ENCODE assay signal across 9 mouse cellular contexts in genomic region chr14:72869188-72869749, GRCm38 (mm10).
DNase-seq lines count a peak whose midpoint lies in the region; ATAC-seq and TF ChIP-seq lines count a peak whose summit lies in the region.
"Had no signal": no experiment of that assay in that cellular context is flagged by ENCODE, and none has a peak within 500 bp of the region (broad histone marks: within the 10 kb centered on the region; RNA-seq: fewer than 3 reads in every experiment).

No protein-coding gene starts in this region.

- no peaks in the 10 kb centered on the region for H3K36me3 ChIP-seq in intestine, embryonic 14.5 days (ENCODE audit: control insufficient read depth, insufficient read depth, low read length)
- H3K36me3 ChIP-seq in intestine, postnatal 0 days (ENCODE audit: control insufficient read depth, insufficient read depth) = no peaks in the 10 kb centered on the region
- no peaks in the 10 kb centered on the region for H3K36me3 ChIP-seq in hindbrain, embryonic 10.5 days
- no peaks in the 10 kb centered on the region for H3K36me3 ChIP-seq in limb, embryonic 15.5 days
- H3K36me3 ChIP-seq in liver, postnatal 0 days (replicated peaks; ENCODE audit: insufficient read depth, low read length) = no peaks in the 10 kb centered on the region

- no peaks in the 10 kb centered on the region for H3K4me1 ChIP-seq in intestine, embryonic 14.5 days (replicated peaks; ENCODE audit: control insufficient read depth, insufficient read depth, low read length)
- no peaks in the 10 kb centered on the region for H3K4me1 ChIP-seq in intestine, postnatal 0 days (replicated peaks; ENCODE audit: control insufficient read depth, insufficient read depth, low read length)
- H3K4me1 ChIP-seq in hindbrain, embryonic 10.5 days (replicated peaks) = peaks cover 12% of the 10 kb centered on the region
- H3K4me1 ChIP-seq in limb, embryonic 15.5 days = no peaks in the 10 kb centered on the region
- H3K4me1 ChIP-seq in liver, postnatal 0 days (ENCODE audit: insufficient read depth) = no peaks in the 10 kb centered on the region

- H3K27me3 ChIP-seq in intestine, embryonic 14.5 days (replicated peaks; ENCODE audit: control insufficient read depth, insufficient read depth, low read length) = no peaks in the 10 kb centered on the region
- H3K27me3 ChIP-seq in intestine, postnatal 0 days (replicated peaks; ENCODE audit: control insufficient read depth, insufficient read depth, low read length) = no peaks in the 10 kb centered on the region
- no peaks in the 10 kb centered on the region for H3K27me3 ChIP-seq in hindbrain, embryonic 10.5 days (ENCODE audit: insufficient read depth, poor library complexity, severe bottlenecking)
- H3K27me3 ChIP-seq in limb, embryonic 15.5 days = no peaks in the 10 kb centered on the region
- no peaks in the 10 kb centered on the region for H3K27me3 ChIP-seq in liver, postnatal 0 days (ENCODE audit: insufficient read depth, low read length)

- no peaks in the 10 kb centered on the region for H3K9me3 ChIP-seq in intestine, embryonic 14.5 days (ENCODE audit: control insufficient read depth, low read length)
- H3K9me3 ChIP-seq in intestine, postnatal 0 days (ENCODE audit: control insufficient read depth) = no peaks in the 10 kb centered on the region
- no peaks in the 10 kb centered on the region for H3K9me3 ChIP-seq in hindbrain, embryonic 10.5 days
- no peaks in the 10 kb centered on the region for H3K9me3 ChIP-seq in limb, embryonic 15.5 days
- H3K9me3 ChIP-seq in liver, postnatal 0 days (ENCODE audit: low read length) = no peaks in the 10 kb centered on the region

- no peak overlapping the region for H3K9ac ChIP-seq in intestine, embryonic 14.5 days (ENCODE audit: low read length)
- H3K9ac ChIP-seq in intestine, postnatal 0 days (ENCODE audit: low read depth, low read length) = no peak overlapping the region
- no peak overlapping the region for H3K9ac ChIP-seq in limb, embryonic 15.5 days
- H3K9ac ChIP-seq in liver, postnatal 0 days (replicated peaks) = no peak overlapping the region

- H3K4me3 ChIP-seq in intestine, embryonic 14.5 days (ENCODE audit: low read depth, low read length) = no peak overlapping the region
- no peak overlapping the region for H3K4me3 ChIP-seq in intestine, postnatal 0 days (ENCODE audit: low read depth, low read length)
- peak overlapping the region; percentile 32 for H3K4me3 ChIP-seq in hindbrain, embryonic 10.5 days
- no peak overlapping the region for H3K4me3 ChIP-seq in limb, embryonic 15.5 days
- H3K4me3 ChIP-seq in liver, postnatal 0 days (ENCODE audit: low read depth, low read length) = no peak overlapping the region

- 47% methylated on average over 20 of the region's 20 CpGs for whole genome bisulfite sequencing in intestine, embryonic 14.5 days
- WGBS in intestine, postnatal 0 days = 44% methylated on average over 20 of the region's 20 CpGs
- WGBS in hindbrain, embryonic 10.5 days = 56% methylated on average over 20 of the region's 20 CpGs
- 46% methylated on average over 20 of the region's 20 CpGs for WGBS in limb, embryonic 15.5 days
- 60% methylated on average over 20 of the region's 20 CpGs for WGBS in liver, postnatal 0 days (ENCODE audit: insufficient replicate concordance)

- no peak for DNase-seq in intestine, embryonic 14.5 days (ENCODE audit: low spot score)
- peak; percentile 29 for DNase-seq in CD4-positive helper T cell, adult 2 months (ENCODE audit: low read depth, low spot score)
- peak; percentile 46 to 47 for DNase-seq in cerebellum, postnatal 10 days
- peak; percentile 10 for DNase-seq in hindbrain, embryonic 10.5 days (ENCODE audit: low spot score)
- no peak for DNase-seq in liver, postnatal 0 days
- no peak for DNase-seq in spleen, postnatal 36 days (ENCODE audit: low spot score in 2 of 2)

- TF ChIP-seq EP300 in liver, postnatal 0 days (IDR thresholded peaks at IDR 0.05; ENCODE audit: low read depth) = no peak

- no peak for ATAC-seq in intestine, embryonic 14.5 days (replicated peaks; ENCODE audit: low FRiP score, low TSS enrichment, low read depth)
- ATAC-seq in intestine, postnatal 0 days = no peak
- ATAC-seq in limb, embryonic 15.5 days (ENCODE audit: insufficient number of reproducible peaks, low FRiP score, low TSS enrichment, low read depth) = peak; percentile 75
- no peak for ATAC-seq in liver, postnatal 0 days

- peak overlapping the region; percentile 13; the same call in 1 of the 2 replicates for H3K4me2 ChIP-seq in intestine, embryonic 14.5 days (ENCODE audit: low read length)
- H3K4me2 ChIP-seq in intestine, postnatal 0 days (replicated peaks; ENCODE audit: low read depth) = no peak overlapping the region; the same call in none of the 2 replicates
- no peak overlapping the region for H3K4me2 ChIP-seq in limb, embryonic 15.5 days
- no peak overlapping the region for H3K4me2 ChIP-seq in liver, postnatal 0 days (ENCODE audit: low read depth, low read length)

- no peak overlapping the region for H3K27ac ChIP-seq in intestine, embryonic 14.5 days (ENCODE audit: low read depth)
- H3K27ac ChIP-seq in intestine, postnatal 0 days (ENCODE audit: low read depth, low read length) = no peak overlapping the region
- peak overlapping the region; percentile 62 for H3K27ac ChIP-seq in hindbrain, embryonic 10.5 days
- 0 out of 2 replicates have a peak overlapping the region, but pooled peaks have one; percentile 22 for H3K27ac ChIP-seq in limb, embryonic 15.5 days
- no peak overlapping the region for H3K27ac ChIP-seq in liver, postnatal 0 days (ENCODE audit: low read depth)
- H3K27ac ChIP-seq: macrophage had no signal

- no peak for TF ChIP-seq CTCF in intestine, postnatal 0 days (IDR thresholded peaks at IDR 0.05; ENCODE audit: low read depth)
- TF ChIP-seq CTCF in liver, postnatal 0 days (IDR thresholded peaks at IDR 0.05; ENCODE audit: low read depth) = no peak

Comparison
In these comparisons a context has a peak if more than half of its experiments do, and no peak if none do; other contexts are left out.
1. DNase-seq: peak in CD4-positive helper T cell, adult 2 months (single experiment), cerebellum, postnatal 10 days (2 of 2) and hindbrain, embryonic 10.5 days (single experiment); none in intestine, embryonic 14.5 days (single experiment), liver, postnatal 0 days (single experiment) and spleen, postnatal 36 days (0 of 2).
2. H3K27ac ChIP-seq: peak in hindbrain, embryonic 10.5 days (single experiment) and limb, embryonic 15.5 days (single experiment); none in intestine, embryonic 14.5 days (single experiment), intestine, postnatal 0 days (single experiment) and liver, postnatal 0 days (single experiment).